In the genomic region with DNA sequence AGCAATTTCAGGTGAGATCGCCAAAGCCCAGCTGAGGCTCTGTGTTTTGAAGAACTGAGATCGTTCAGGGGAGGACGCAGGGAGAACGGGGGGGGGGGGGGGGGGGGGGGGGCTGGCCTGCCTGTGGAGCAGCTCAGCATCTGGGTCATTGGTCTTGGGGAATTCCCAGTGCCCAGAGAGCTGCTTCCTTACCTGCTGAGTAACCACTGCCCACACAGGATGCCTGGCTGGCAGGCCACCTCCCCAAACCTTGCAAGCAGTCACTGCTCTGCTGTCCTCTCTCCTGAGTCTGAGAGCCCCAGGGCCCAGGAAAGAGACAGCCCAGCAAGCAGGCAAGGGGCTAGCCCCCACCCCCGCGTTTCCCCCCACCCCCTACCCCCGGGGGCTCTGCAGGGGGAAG, we compare ENCODE assay signal across 25 mouse cellular contexts. TPM values are rescaled to one million over a fixed set of nuclear protein-coding genes. Genes with fewer than 3 reads are reported as not detected.
DNase-seq lines count a peak whose midpoint lies in the region; ATAC-seq and TF ChIP-seq lines count a peak whose summit lies in the region.
"Had no signal": no experiment of that assay in that cellular context is flagged by ENCODE, and none has a peak within 500 bp of the region (broad histone marks: within the 10 kb centered on the region; RNA-seq: fewer than 3 reads in every experiment).

No protein-coding gene starts in this region.

- no peak for DNase-seq in heart, postnatal 14 days
- DNase-seq in midbrain, embryonic 11.5 days (ENCODE audit: low spot score, missing footprints): peak; percentile 31
- peak; percentile 45 for DNase-seq in CH12.LX (ENCODE audit: extremely low read depth)
- DNase-seq in layer of hippocampus, postnatal 10 days (ENCODE audit: low spot score in 2 of 2): no peak
- no peak for DNase-seq in spleen, postnatal 10 days (ENCODE audit: low spot score in 2 of 2)
- DNase-seq: adrenal gland, postnatal 36 days; cerebellum, adult 11-12 months; cerebellum, postnatal 14 days; embryo, embryonic 11 days; forebrain, postnatal 0 days; heart, adult 18-20 months; midbrain, embryonic 14.5 days; right cerebral cortex, postnatal 25 days; thymus, postnatal 14 days had no signal

- H3K79me2 ChIP-seq in CH12.LX (replicated peaks; ENCODE audit: control insufficient read depth, extremely low read depth, insufficient read depth, poor library complexity, severe bottlenecking): no peaks in the 10 kb centered on the region

- WGBS in heart, embryonic 13.5 days: 21% methylated on average over 4 of the region's 7 CpGs
- WGBS in midbrain, embryonic 11.5 days: 28% methylated on average over 6 of the region's 7 CpGs
- 13% methylated on average over 7 of the region's 7 CpGs for WGBS in midbrain, embryonic 15.5 days
- 28% methylated on average over 6 of the region's 7 CpGs for WGBS in intestine, embryonic 16.5 days

- H3K27ac ChIP-seq in heart, embryonic 13.5 days (replicated peaks): no peak overlapping the region
- no peak overlapping the region for H3K27ac ChIP-seq in midbrain, embryonic 11.5 days (ENCODE audit: low read depth, low read length)
- H3K27ac ChIP-seq in midbrain, embryonic 15.5 days: no peak overlapping the region
- H3K27ac ChIP-seq in CH12.LX (ENCODE audit: insufficient read depth, low read depth): no peak overlapping the region
- no peak overlapping the region for H3K27ac ChIP-seq in intestine, embryonic 16.5 days (ENCODE audit: low read length)
- H3K27ac ChIP-seq: embryonic facial prominence, embryonic 15.5 days; forebrain, embryonic 10.5 days; liver, embryonic 15.5 days had no signal

- in situ Hi-C loops in CH12.LX (cut with MboI; ENCODE audit: low pct_ligation_motif_present, low pct_unique_long_range_greater_than_20kb, low sequenced_read_pairs): loop anchor here (25.0 kb wide), 1 partner anchor 574 kb away; a partner anchor contains a TSS

- dilution Hi-C loops in CH12.LX (cut with MboI; ENCODE audit: extremely low pct_ligation_motif_present, extremely low pct_unique_long_range_greater_than_20kb, low sequenced_read_pairs): no loop called here

- no peak for ATAC-seq in heart, embryonic 13.5 days (ENCODE audit: extremely low read depth, insufficient number of reproducible peaks, low FRiP score, low TSS enrichment)
- no peak for ATAC-seq in midbrain, embryonic 11.5 days (ENCODE audit: low FRiP score)
- ATAC-seq in midbrain, embryonic 15.5 days (replicated peaks): no peak
- no peak for ATAC-seq in intestine, embryonic 16.5 days
- ATAC-seq: forebrain, postnatal 0 days had no signal

- no peak overlapping the region for H3K4me2 ChIP-seq in heart, embryonic 13.5 days
- no peak overlapping the region for H3K4me2 ChIP-seq in midbrain, embryonic 11.5 days
- no peak overlapping the region for H3K4me2 ChIP-seq in midbrain, embryonic 15.5 days
- peak overlapping the region; percentile 4; the same call in 1 of the 2 replicates for H3K4me2 ChIP-seq in CH12.LX (ENCODE audit: insufficient read depth, low read depth, poor library complexity, severe bottlenecking)
- H3K4me2 ChIP-seq in intestine, embryonic 16.5 days (ENCODE audit: low read depth, low read length): no peak overlapping the region
- H3K4me2 ChIP-seq: embryonic facial prominence, embryonic 15.5 days; liver, embryonic 15.5 days had no signal

- peaks cover 61% of the 10 kb centered on the region for H3K4me1 ChIP-seq in heart, embryonic 13.5 days
- H3K4me1 ChIP-seq in midbrain, embryonic 11.5 days (ENCODE audit: control insufficient read depth, insufficient read depth, low read length): 0 out of 2 replicates have a peak, but pooled peaks cover 8% of the 10 kb centered on the region
- peaks cover 20% of the 10 kb centered on the region for H3K4me1 ChIP-seq in midbrain, embryonic 15.5 days
- H3K4me1 ChIP-seq in CH12.LX (ENCODE audit: control insufficient read depth in 1 of 2, insufficient read depth in 2 of 2): peaks cover 21 to 72% of the 10 kb centered on the region in 2 experiments
- peaks cover 62% of the 10 kb centered on the region for H3K4me1 ChIP-seq in intestine, embryonic 16.5 days (ENCODE audit: control insufficient read depth, insufficient read depth, low read length)

- H3K9me3 ChIP-seq in heart, embryonic 13.5 days: no peaks in the 10 kb centered on the region
- H3K9me3 ChIP-seq in midbrain, embryonic 11.5 days (ENCODE audit: control insufficient read depth, low read length): no peaks in the 10 kb centered on the region
- no peaks in the 10 kb centered on the region for H3K9me3 ChIP-seq in midbrain, embryonic 15.5 days
- H3K9me3 ChIP-seq in CH12.LX (replicated peaks; ENCODE audit: low read length): no peaks in the 10 kb centered on the region
- H3K9me3 ChIP-seq in intestine, embryonic 16.5 days (ENCODE audit: control insufficient read depth, low read length): no peaks in the 10 kb centered on the region
- H3K9me3 ChIP-seq: embryonic facial prominence, embryonic 15.5 days; forebrain, embryonic 10.5 days; liver, embryonic 15.5 days had no signal

- intact Hi-C loops in heart, postnatal 14 days (cut with DNase I): no loop called here

- H3K36me3 ChIP-seq in heart, embryonic 13.5 days: no peaks in the 10 kb centered on the region
- H3K36me3 ChIP-seq in midbrain, embryonic 11.5 days (ENCODE audit: control insufficient read depth, insufficient read depth, low read length): no peaks in the 10 kb centered on the region
- H3K36me3 ChIP-seq in midbrain, embryonic 15.5 days (replicated peaks): no peaks in the 10 kb centered on the region
- H3K36me3 ChIP-seq in CH12.LX (replicated peaks in 1 of 2; ENCODE audit: control insufficient read depth in 1 of 2, insufficient read depth in 1 of 2, low read length in 1 of 2): no peaks in the 10 kb centered on the region
- no peaks in the 10 kb centered on the region for H3K36me3 ChIP-seq in intestine, embryonic 16.5 days (ENCODE audit: control insufficient read depth, insufficient read depth, low read length)
- H3K36me3 ChIP-seq: embryonic facial prominence, embryonic 15.5 days; forebrain, embryonic 10.5 days; liver, embryonic 15.5 days had no signal

- no peak for TF ChIP-seq EP300 in CH12.LX (IDR thresholded peaks at IDR 0.05; ENCODE audit: low read length)

- no peak overlapping the region for H3K4me3 ChIP-seq in heart, embryonic 13.5 days
- H3K4me3 ChIP-seq in midbrain, embryonic 11.5 days (ENCODE audit: low read depth, low read length): no peak overlapping the region
- no peak overlapping the region for H3K4me3 ChIP-seq in midbrain, embryonic 15.5 days
- H3K4me3 ChIP-seq in CH12.LX (replicated peaks in 1 of 3; ENCODE audit: low read depth in 2 of 3, low read length in 2 of 3, poor library complexity in 1 of 3): no peak overlapping the region
- H3K4me3 ChIP-seq in intestine, embryonic 16.5 days (ENCODE audit: low read length): no peak overlapping the region
- H3K4me3 ChIP-seq: embryonic facial prominence, embryonic 15.5 days; forebrain, embryonic 10.5 days; liver, embryonic 15.5 days; myocyte had no signal

- TF ChIP-seq POLR2A in CH12.LX (IDR thresholded peaks at IDR 0.05; ENCODE audit: low read depth, low read length): no peak

- peaks cover 56% of the 10 kb centered on the region for H3K27me3 ChIP-seq in heart, embryonic 13.5 days (replicated peaks)
- H3K27me3 ChIP-seq in midbrain, embryonic 11.5 days (ENCODE audit: control insufficient read depth, insufficient read depth, low read length): peaks cover 29% of the 10 kb centered on the region
- H3K27me3 ChIP-seq in midbrain, embryonic 15.5 days (replicated peaks): peaks cover 37% of the 10 kb centered on the region
- H3K27me3 ChIP-seq in CH12.LX (replicated peaks): peaks cover 39% of the 10 kb centered on the region
- peaks cover 2% of the 10 kb centered on the region for H3K27me3 ChIP-seq in intestine, embryonic 16.5 days (replicated peaks; ENCODE audit: control insufficient read depth, insufficient read depth, low read length)

- TF ChIP-seq CTCF in CH12.LX (conservative IDR thresholded peaks at IDR 0.05 in 1 of 2, IDR thresholded peaks at IDR 0.05 in 1 of 2; ENCODE audit: low read depth in 2 of 2, low read length in 2 of 2): no peak

- 0 out of 2 replicates have a peak overlapping the region, but pooled peaks have one; percentile 28 for H3K9ac ChIP-seq in heart, embryonic 13.5 days
- no peak overlapping the region for H3K9ac ChIP-seq in midbrain, embryonic 11.5 days (ENCODE audit: low read length)
- H3K9ac ChIP-seq in midbrain, embryonic 15.5 days: no peak overlapping the region
- no peak overlapping the region for H3K9ac ChIP-seq in CH12.LX (ENCODE audit: insufficient read depth, low read depth)
- 0 out of 2 replicates have a peak overlapping the region, but pooled peaks have one; percentile 40 for H3K9ac ChIP-seq in intestine, embryonic 16.5 days (ENCODE audit: low read depth, low read length)
- H3K9ac ChIP-seq: embryonic facial prominence, embryonic 15.5 days; forebrain, postnatal 0 days; liver, embryonic 15.5 days had no signal

- TF ChIP-seq RAD21 in CH12.LX (IDR thresholded peaks at IDR 0.05; ENCODE audit: low read depth, low read length): no peak

RNA-seq across cellular contexts. Expression of a gene that starts 5.5 kb away (rescaled TPM):
- 0.10 and 0.56 TPM in 2 replicates for polyA plus RNA-seq in heart, embryonic 13.5 days (2015; fragmentation: Nextera tagmentation; extraction: Ambion mirVana)
- under 1 TPM; 0.14 to 0.37 TPM for total RNA-seq in heart, postnatal 14 days (2021)
- polyA plus RNA-seq in midbrain, embryonic 11.5 days (2014; fragmentation: Nextera tagmentation; extraction: Ambion mirVana): not detected in 2 replicates
- 0.05 TPM in 1 of 2 replicates, not detected in the other for polyA plus RNA-seq in midbrain, embryonic 15.5 days (2015; fragmentation: Nextera tagmentation; extraction: Ambion mirVana)
- total RNA-seq in CH12.LX (2012; rRNA removed): 0.42 and 1.8 TPM in 2 replicates
- total RNA-seq in CH12.LX (2014; rRNA removed): 0.05 and 0.15 TPM in 2 replicates
- 0.07 and 0.17 TPM in 2 replicates for polyA plus RNA-seq in CH12.LX (2012; ENCODE audit: insufficient read length, low read depth)
- polyA plus RNA-seq in intestine, embryonic 16.5 days (2015; fragmentation: Nextera tagmentation; extraction: Ambion mirVana): 0.95 and 0.98 TPM in 2 replicates
- total RNA-seq in layer of hippocampus, postnatal 10 days (2021): under 1 TPM; 0.59 to 0.71 TPM
- polyA plus RNA-seq: hindbrain, embryonic 11.5 days; liver, embryonic 15.5 days; midbrain, embryonic 14.5 days; neural tube, embryonic 14.5 days had no signal

RNA-seq across cellular contexts. Expression of a gene that starts 26.6 kb away (rescaled TPM):
- 0.08 TPM in 1 of 2 replicates, not detected in the other for polyA plus RNA-seq in heart, embryonic 13.5 days (2015; fragmentation: Nextera tagmentation; extraction: Ambion mirVana)
- under 1 TPM in 1 of 2 experiments, not detected in 1; 0.10 TPM for total RNA-seq in heart, postnatal 14 days (2021)
- not detected in 2 replicates for polyA plus RNA-seq in midbrain, embryonic 11.5 days (2014; fragmentation: Nextera tagmentation; extraction: Ambion mirVana)
- polyA plus RNA-seq in midbrain, embryonic 15.5 days (2015; fragmentation: Nextera tagmentation; extraction: Ambion mirVana): 0.11 and 0.21 TPM in 2 replicates
- total RNA-seq in CH12.LX (2012; rRNA removed) (11.0 and 12.8 TPM in 2 replicates), CH12.LX (2014; rRNA removed) (11.8 and 15.1 TPM in 2 replicates)
- polyA plus RNA-seq in CH12.LX (2012; ENCODE audit: insufficient read length, low read depth): 10.4 and 12.5 TPM in 2 replicates
- 0.07 and 0.12 TPM in 2 replicates for polyA plus RNA-seq in intestine, embryonic 16.5 days (2015; fragmentation: Nextera tagmentation; extraction: Ambion mirVana)
- not detected for total RNA-seq in layer of hippocampus, postnatal 10 days (2021)
- total RNA-seq: gastrocnemius, adult 18-20 months; left cerebral cortex, postnatal 14 days had no signal
- polyA plus RNA-seq: forebrain, embryonic 10.5 days; hindbrain, embryonic 11.5 days; myocyte had no signal

RNA-seq across cellular contexts. Expression of a gene that starts 44.8 kb away (rescaled TPM):
- polyA plus RNA-seq in heart, embryonic 13.5 days (2015; fragmentation: Nextera tagmentation; extraction: Ambion mirVana): 3.5 and 4.6 TPM in 2 replicates
- 10 to 100 TPM in 1 of 2 experiments, 1 to 10 TPM in 1; 8.3 to 11.4 TPM for total RNA-seq in heart, postnatal 14 days (2021)
- 2.5 and 2.7 TPM in 2 replicates for polyA plus RNA-seq in midbrain, embryonic 11.5 days (2014; fragmentation: Nextera tagmentation; extraction: Ambion mirVana)
- polyA plus RNA-seq in midbrain, embryonic 15.5 days (2015; fragmentation: Nextera tagmentation; extraction: Ambion mirVana): 2.6 and 3.6 TPM in 2 replicates
- total RNA-seq in CH12.LX (2012; rRNA removed): 4.7 and 5.8 TPM in 2 replicates
- 13.0 TPM in 2 replicates for total RNA-seq in CH12.LX (2014; rRNA removed)
- polyA plus RNA-seq in CH12.LX (2012; ENCODE audit: insufficient read length, low read depth): 18.2 and 23.7 TPM in 2 replicates
- 5.9 and 7.3 TPM in 2 replicates for polyA plus RNA-seq in intestine, embryonic 16.5 days (2015; fragmentation: Nextera tagmentation; extraction: Ambion mirVana)
- 1 to 10 TPM; 4.0 to 5.5 TPM for total RNA-seq in layer of hippocampus, postnatal 10 days (2021)

Comparison
In these comparisons a context has a peak if more than half of its experiments do, and no peak if none do; other contexts are left out.
1. H3K9ac ChIP-seq: peak in heart, embryonic 13.5 days (single experiment) and intestine, embryonic 16.5 days (single experiment); none in midbrain, embryonic 11.5 days (single experiment), midbrain, embryonic 15.5 days (single experiment) and CH12.LX (single experiment).
2. DNase-seq: peak in midbrain, embryonic 11.5 days (single experiment) and CH12.LX (single experiment); none in heart, postnatal 14 days (0 of 2), layer of hippocampus, postnatal 10 days (0 of 2) and spleen, postnatal 10 days (0 of 2).